Mouse (Mus musculus) heart, adult 9 months (tissue): ENCODE measurements at regions not wholly inside any gene's neighbourhood (a gene's known extent, or its start where the extent isn't known, plus 50 kb on each side); places are given as distances from the start of the nearest gene placed in this dataset.

Source experiments
- DNase-seq, 2 experiments: peaks; one replicate each; pipeline ENCODE4 v3.0.0; 2022; ENCODE audit warnings: low spot score in 2 of 2

DNA sequence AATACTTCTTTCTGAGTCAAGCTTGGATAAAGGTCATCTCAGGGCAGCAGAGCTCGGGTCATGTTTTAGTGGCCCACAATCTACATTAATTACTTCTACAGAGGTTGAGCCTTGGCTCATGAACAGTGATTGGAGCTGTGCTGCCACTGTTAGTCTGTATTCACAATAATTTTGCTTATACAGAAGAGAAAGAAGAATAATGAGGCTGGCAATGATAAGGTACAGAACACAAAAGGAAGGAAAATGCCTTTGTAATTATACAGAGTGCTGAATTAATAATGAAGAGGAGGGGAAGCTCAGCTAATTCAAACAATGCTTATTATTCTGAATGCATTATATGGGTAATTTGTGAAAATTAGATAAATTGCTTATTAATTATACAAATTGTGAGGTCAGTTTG is 573.9 kb upstream of the Cblb start:
- no peak for DNase-seq

DNA sequence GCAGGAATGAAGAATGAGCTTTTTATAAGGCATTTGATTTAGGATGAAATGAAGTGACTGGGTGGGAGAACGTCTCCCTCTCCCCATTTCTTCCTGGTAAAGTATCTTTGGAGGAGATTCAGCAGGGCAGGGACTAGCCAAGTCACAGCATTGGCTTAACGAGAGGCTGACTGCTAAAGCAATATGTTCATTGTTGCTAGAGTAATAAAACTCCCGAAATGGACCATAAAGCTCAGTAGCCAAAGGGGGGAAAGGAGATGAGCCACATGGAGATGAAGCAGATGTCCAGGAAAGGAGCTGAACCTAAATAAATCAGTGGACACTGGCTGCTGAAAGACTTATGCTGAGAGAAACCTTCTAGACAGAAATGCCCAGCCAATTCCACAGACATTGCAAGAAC is 555.3 kb upstream of the Cblb start:
- no peak for DNase-seq

GRCm38 (mm10) chr16:51496096-51496495 is 534.9 kb upstream of the Cblb start:
- DNase-seq: no peak

- no peak for DNase-seq
Observed at GRCm38 (mm10) chr16:51497777-51498176, 533.2 kb upstream of the Cblb start.

GRCm38 (mm10) chr16:51517079-51517478 is 513.9 kb upstream of the Cblb start:
- DNase-seq: no peak

DNA sequence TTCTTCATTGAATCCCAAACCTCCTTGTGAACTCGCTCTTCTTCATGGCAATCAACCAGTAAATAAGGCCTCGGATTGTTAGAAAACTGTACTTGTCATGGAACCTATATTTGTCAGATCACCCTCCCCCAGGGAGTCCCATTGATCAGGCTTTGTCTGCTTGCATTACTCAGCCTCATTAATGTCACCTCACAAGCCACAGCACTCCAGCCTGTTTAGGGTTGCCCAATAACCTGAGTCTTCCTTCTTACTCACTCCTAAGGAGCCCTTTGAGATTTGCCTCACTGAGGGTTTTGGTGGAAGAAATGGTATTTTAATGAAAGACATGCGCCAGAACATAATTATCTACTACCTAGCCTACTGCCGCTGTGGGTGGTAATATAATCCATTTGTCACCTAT is 510.3 kb upstream of the Cblb start:
- DNase-seq: no peak

DNA sequence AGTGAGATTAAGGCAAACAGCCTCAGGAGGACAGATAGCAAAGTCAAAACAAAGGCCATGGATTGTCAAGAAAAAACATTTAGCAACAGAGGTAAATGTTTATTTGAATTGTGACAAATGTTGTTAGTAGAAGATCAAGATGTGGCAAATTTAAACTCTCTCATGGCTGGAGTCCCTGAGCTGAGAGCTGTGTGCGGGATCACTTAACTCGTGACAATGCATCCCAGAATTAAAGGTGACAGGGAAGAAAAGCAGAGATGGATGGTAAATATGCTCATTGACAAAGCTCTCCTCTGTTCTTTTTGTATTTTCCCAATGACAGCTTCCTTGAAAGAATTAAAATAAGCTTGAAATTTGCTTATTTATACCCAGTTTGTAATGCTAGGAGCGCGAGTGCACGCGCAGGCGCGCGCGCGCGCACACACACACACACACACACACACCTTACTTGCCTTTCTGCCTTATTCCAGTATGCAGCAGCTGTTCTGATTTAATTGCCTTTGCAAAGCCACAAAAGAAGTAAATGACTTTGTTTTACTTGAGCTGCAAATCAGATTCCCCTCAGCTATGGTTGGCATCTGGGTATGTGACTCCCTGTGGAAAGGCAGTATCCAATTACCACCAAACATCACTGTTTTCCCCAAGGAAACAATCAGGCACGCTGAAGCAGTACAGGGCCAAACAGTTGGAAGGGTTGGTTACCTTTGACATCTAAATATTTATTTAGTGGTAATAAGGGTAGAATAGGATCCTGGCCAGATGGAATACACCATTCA is 509.5 kb upstream of the Cblb start:
- no peak for DNase-seq

GRCm38 (mm10) chr16:51524023-51524422 is 507.0 kb upstream of the Cblb start:
- DNase-seq: no peak

DNA sequence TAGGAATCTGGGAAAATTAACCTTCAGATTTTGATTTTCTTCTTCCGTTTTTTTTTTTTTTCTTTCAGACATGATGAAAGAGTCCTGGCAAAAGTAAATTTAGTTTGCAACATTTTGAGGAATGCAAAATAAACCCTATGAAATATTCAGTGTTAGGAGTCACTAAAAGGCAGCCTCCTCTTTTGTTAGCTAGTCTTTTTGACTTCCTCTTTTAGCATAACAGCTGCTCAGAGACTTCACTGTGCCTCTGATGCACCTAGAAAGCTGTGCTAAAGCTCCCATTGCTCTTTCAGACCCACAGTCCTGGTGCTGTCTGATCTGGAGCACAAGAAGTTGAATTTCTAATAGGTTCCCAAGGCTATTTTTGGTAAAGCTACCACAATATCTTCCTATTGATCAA is 498.5 kb upstream of the Cblb start:
- DNase-seq: no peak

DNA sequence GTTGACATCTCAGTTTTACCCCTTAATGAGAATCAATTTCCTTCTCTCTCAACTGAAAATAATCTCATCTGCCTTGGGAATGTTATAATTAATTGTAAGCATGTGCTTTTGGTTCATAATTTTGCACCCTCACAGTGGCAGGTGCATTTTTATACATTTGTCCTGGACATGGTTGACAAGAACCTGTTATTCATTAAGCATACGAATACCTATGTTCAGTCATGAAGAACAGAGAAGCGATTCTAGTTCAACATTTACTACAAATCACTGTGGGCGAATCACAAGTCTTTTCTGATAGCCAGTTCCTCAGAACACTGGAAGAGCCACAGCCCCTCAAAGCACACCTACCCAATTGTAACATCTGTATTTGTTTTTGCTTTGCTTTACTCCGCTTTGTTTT is 487.3 kb upstream of the Cblb start:
- no peak for DNase-seq

- no peak for DNase-seq
Observed at GRCm38 (mm10) chr16:51547032-51547431, 484.0 kb upstream of the Cblb start.

GRCm38 (mm10) chr16:51562866-51563658 is 468.0 kb upstream of the Cblb start:
- no peak for DNase-seq

DNA sequence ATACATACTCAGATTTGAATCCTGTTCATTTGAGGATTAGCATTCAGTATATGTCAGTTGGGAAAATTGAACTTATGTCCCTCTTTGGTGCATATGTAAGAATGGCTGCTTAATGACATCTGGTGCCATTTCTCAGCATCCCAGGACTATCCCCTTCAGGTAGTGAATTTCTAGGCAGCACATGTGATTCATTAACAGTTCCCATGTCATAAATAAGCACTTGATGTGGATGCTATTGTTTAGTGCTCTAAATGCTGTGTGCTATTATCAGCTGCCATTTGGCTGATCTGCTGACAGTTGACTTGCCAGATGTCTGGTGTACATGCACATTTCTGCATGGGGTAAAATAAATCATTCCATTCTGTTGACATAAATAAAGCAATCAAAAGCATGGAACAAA is 467.0 kb upstream of the Cblb start:
- DNase-seq: no peak

- no peak for DNase-seq
Observed at GRCm38 (mm10) chr16:51577915-51578593, 453.0 kb upstream of the Cblb start.

- no peak for DNase-seq
Observed at GRCm38 (mm10) chr16:51580525-51580924, 450.5 kb upstream of the Cblb start.

GRCm38 (mm10) chr16:51589924-51590397 is 441.1 kb upstream of the Cblb start:
- DNase-seq: no peak

DNA sequence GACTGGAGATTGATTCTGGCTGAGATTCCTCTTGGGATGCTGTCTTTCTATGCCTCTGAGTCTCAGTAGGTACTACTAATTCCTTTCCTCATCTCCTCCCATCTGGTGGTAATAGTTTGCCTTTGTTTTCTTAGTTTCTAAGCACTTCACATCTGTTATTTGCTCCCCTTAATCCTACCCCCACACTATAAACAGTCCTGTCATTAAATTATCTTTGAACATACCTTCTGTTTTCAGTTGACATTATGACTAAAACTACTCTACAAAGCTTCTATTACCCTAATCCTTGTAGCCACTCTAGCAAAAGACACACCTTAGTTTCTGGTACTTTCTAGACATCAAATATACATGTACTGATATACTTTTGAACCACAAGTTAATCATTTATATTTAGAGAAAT is 413.4 kb upstream of the Cblb start:
- DNase-seq: no peak

- no peak for DNase-seq
Observed at GRCm38 (mm10) chr16:51646646-51647045, 384.4 kb upstream of the Cblb start.

- DNase-seq: no peak
Observed at GRCm38 (mm10) chr16:51650100-51650499, 380.9 kb upstream of the Cblb start.

DNA sequence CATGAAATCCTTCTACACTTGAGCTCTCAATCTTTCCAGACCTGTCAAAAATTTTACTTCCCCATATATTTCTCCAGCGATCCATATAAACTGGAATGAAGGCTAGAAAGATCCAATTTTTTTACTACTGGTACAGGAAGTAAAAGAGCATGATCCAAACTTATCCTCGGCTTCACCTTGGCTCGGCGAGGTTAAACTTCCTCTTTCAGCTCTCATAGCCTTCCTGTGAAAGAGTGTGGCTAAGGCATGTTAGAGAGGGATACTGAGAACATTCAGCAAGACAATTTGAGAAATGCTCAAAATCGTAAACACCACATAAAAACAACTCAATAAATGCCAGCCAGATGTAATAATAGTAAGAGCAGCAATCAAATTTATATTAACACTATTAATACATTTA is 380.3 kb upstream of the Cblb start:
- DNase-seq: no peak

GRCm38 (mm10) chr16:51661693-51662092 is 369.3 kb upstream of the Cblb start:
- DNase-seq: no peak

DNA sequence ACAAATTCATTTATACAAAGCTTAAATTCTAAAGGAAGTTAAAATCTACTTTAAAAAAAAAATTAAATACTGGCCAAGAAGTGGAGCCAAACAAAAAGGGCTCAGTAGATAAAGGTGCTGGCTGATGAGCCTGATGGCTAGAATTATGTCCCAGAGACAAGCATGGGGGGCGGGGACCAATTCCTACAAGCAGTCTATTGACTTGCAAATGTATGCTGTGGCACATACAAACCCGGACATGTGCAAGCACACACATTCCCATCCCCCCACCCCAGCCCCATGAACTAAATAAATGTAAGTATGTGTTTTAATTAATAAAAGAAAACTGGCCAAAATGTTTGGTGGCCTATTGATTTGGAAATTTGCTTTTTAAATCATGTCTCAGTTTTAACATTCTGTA is 366.7 kb upstream of the Cblb start:
- DNase-seq: no peak

DNA sequence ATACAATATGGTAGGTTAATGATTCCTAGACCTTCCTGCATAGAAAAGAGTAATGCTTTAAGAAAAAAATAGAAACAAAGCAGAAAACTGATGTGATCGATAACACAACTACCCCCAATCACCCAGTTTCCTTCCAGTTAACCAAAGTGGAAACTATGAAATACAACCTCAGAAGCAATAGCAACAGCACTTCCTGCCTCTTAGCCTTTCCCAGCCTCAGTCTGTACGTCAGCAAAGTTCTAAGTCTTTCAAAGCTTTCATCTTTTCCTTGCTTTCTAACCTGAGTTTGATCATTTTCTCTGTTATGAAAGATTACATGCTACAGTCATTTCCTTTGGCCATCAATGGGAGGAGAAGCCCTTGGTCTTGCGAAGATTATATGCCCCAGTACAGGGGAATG is 355.9 kb upstream of the Cblb start:
- DNase-seq: no peak
